Mouse (Mus musculus): ENCODE data around the gene Cd109.

GRCm38 (mm10) chr9:78671446-78671985 lies 56.2 kb downstream of the Cd109 start:
- TF ChIP-seq CTCF (IDR thresholded peaks at IDR 0.05; ENCODE audit: insufficient read depth, low read depth, low read length) (no peak), POLR2A (IDR thresholded peaks at IDR 0.05; ENCODE audit: insufficient read depth, low read depth, low read length) (no peak)
